Mouse (Mus musculus) liver, adult (tissue): ENCODE data around the gene Chrnb4.

ENCODE experiments used
- GATA4 ChIP-seq: IDR thresholded peaks from 2 replicates; pipeline ENCODE4 v1.6.1; 2014; ENCODE audit warnings: mild to moderate bottlenecking, low read length; ENCODE audit not compliant: insufficient replicate concordance

Gene Chrnb4

DNA sequence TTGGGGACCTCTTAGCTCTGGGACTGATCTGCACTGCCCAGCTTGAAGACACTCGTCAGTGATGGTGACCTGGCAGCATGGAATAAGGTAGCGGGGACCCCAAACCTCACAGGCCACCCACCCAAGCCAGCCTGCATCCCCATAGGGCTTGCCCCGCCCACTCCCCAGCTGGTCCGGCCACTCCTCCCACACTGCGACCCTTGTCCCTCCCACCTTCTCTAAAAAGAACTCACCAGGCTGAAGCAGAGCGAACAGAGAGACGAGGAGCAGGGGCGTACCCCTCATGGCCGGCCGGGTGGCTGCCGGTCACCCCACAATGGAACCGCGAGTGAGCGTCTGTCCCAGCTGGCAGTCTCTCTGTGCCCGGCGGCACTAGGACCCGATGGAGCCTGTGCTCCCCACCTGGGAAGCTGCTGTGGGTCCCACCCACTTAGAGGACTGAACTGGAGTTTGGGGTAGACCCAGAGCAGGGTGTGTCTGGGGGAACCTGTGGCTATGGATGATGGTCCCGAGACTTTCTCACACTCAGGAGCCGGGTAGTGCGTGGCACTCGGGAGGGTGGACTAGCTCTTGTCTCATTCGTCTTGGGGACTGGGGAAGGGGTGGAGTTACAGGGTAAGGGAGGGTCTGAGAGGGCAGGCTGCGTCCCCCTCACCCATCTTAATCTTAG, at the start of gene Chrnb4:
Gene Chrnb4, minus strand, starts transcription at position 569 of the 670 bp plus-strand sequence.
- no peak for TF ChIP-seq GATA4

DNA sequence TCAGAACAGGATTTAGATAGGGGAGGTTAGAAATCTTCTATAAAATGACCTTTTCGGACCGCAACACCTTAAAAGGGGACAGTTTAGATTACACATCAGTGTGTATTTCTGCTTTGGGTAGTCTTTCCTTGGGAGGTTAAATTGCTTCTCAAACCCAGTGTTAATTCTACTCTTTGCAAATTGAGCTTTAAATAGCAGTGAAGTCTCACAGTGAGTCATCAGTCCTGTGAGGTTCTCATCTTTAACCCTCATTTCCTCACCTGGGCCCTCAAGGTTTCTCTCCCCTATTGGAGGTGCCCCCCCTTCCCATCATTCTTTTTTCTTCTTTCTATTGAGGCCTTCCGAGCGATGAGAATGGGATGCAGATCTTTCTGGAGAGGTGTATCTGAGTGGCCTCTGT, 48.3 kb upstream of the Chrnb4 start:
- TF ChIP-seq GATA4, result no peak

DNA sequence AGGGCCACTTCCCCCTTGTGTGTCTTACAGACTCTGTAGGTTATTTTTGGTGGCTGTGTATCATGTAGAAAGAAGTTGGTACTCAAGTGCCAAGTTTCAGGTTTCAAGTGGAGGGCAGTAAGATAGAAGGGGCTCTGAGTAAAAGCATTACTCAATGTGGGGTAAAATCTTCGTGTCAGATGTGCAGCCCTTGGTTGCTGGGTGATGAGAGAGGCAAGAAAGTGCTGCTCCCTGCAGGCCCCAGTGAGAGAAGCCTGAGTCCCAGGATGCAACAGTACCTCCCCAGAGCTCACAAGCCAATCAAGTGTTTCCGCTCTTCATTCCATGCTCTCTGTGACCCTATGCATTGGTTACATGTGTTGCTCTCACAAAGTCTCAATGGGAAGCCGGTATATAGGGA, 47.5 kb upstream of the Chrnb4 start:
- no peak for TF ChIP-seq GATA4

DNA sequence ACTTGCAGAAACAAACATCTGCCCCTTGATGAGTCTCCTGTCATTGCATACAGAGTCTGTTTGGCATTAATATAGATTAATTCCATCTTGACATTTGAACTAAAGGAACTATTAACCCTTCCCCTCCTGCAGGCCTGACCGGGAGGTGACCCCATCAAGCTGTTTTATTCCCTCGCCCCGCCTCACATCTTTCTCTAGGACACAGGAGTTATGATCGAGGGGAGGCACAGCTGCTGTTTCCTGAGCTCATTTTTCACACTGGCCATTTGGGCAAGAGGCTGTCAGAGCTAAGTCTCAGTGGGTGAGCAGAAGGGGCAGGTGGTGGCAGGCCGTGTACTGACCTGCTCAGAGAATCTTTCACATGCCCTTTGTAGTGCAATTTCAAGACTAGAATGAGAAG, 41.6 kb upstream of the Chrnb4 start:
- TF ChIP-seq GATA4, result no peak

DNA sequence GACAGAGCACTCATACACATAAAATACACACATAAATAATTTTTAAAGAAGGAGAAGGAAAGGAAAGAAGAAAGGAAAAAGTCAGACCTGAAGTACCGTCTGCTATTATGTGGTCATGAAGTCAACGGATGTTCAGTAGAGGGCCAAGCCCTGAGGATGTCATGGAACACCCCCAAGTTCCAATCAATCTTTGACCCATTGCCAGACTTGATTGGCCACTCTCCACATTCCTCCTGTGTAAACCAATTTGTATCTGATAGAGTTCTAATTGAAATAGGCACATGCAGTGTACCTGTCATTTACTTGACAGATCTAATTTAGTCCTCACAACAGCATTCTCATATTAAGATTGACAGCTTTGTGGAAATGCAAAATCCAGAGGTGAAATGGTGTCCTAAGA, 40.6 kb upstream of the Chrnb4 start:
- TF ChIP-seq GATA4, result no peak

DNA sequence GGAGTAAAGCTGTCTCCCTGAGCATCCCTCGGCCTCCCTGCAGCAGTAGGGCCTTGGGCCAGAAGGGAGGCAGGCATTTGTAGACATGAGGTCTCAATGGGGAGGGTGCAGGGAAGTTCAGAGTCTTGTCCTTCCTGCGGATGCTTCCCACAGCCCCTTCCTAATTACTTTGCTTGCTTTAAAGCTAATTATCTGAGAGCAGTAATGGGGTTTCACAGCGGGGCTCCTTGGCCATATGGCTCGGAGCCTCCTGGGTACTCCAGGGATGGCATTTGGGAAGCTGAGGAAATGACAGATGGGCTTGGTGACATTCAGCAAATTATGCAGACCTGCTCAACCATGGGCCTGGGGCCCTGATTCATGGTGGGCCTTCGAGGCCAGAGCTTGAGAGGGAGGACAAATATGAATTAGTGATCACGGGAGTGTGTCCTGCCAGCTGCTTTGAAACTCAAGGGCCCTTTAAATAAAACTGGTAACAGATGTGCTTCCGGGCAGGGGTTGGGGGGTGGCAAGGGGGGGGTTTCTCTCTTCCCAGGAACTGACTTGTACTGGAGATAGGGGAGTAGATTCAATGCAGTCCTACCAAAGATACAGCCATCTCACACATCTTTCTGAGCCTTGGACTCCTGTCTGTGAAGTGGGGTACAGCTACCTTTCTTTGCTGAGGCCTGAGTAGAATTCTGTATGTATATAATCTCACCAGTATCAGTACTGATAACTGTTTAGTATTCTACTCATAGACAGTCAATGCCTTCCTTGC, 34.8 kb upstream of the Chrnb4 start:
- TF ChIP-seq GATA4, result no peak

DNA sequence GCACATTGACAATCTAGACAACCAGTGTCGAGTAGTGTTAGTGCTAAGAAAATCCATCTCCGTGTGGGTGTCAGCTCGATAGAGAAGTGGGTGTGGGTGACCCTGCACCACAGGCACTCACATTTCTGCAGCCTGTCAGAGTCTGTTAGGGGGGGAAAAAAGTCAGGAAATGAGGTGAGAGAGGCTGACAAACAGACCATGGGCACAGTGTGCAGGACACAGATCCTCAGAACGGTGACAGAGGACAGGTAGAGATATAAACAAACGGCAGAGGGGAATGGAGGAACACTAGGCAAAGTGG, 19.3 kb upstream of the Chrnb4 start:
- TF ChIP-seq GATA4, result no peak

DNA sequence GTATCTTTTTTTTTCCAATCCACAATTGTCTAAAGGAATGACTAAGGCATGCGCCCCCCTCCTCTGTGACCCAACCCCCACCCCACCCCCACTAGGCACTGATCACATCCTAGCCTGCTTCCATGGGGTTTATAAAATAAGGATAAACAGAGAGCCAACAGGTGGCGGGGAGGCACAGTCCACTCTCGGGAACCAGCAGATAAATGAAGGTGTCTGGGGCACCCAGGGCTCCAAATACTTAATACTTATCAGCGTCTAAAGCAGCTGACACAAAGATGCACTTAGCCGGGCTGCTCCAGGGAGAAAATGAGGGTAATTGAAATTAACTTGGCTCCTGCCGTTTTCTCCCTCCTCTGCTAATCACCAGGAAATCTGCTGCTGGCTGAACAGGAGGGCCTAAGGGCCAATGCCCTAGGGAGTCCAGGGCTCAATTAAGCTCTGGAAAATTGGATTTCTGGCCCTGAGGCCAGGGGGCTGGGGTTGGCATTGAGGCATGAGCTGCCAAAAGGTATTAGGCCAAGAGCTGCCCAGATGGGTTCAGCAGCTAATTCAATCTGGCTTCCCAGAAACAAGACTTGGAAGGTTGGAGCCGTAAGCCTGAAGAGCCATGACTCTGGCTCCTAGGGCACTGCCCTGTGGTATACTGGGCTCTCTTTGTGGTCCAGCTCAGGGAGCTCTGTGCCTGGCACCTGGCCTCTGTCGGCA, 18.8 kb upstream of the Chrnb4 start:
- no peak for TF ChIP-seq GATA4

DNA sequence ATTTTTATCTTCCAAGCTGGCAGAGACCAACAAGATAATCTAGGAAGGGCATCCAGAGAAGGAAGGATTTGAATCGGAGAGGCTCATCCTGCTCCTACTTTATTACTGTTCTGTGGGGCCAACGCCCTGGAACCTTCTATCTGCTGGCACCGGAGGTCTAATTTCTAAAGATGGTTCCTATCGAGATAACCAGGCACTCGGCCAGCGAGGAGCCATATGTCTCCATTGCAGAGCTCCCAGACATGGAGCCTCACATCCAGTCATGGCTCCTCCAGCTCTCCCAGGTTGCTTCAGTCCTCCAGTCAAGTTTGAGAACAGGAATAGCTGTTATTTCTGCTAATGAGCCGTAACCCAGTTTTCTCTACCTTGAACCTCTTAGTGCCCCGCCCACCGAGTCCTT, 16.7 kb upstream of the Chrnb4 start:
- TF ChIP-seq GATA4, result no peak

DNA sequence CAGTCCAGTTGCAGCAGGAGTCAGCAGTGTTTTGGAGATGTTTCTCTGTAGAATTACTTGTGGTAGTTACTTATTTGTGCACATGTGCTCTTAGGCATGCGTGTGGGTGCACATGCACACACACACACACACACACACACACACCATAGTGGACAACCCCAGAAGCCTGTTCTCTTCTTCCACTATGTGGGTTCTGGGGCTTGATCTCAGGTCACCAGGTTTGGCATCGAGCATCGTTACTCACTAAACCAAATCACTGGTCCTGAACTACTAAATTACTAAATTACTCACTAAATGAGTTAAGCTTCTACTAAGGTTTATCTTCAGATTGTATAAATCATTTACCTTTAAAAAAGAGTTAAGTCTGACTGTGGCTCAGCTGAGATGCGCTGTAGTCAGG, 9.5 kb upstream of the Chrnb4 start:
- TF ChIP-seq GATA4, result no peak

DNA sequence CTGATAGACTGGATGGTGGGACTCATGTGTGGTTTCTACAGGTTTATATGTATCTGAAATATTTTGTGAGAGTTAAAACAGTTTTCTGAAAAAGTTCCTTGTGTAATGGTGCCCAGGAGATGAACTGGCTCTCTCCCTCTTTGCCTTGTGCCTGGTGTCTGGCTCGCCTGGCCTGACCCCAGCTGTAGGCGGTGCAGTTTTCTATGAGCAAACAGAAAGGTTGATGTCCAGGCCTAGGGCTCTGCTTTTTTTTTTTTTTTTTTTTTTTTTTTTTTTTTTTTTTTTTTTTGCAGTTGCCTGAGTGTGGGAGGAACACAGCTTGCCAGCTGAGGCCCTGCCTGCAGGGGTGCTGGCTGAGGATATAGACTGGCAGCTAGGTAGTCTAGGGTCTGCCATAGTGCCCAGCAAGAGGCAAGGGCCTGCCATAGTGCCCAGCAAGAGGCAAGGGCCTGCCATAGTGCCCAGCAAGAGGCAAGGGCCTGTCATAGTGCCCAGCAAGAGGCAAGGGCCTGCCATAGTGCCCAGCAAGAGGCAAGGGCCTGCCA, 6.9 kb upstream of the Chrnb4 start:
- no peak for TF ChIP-seq GATA4

DNA sequence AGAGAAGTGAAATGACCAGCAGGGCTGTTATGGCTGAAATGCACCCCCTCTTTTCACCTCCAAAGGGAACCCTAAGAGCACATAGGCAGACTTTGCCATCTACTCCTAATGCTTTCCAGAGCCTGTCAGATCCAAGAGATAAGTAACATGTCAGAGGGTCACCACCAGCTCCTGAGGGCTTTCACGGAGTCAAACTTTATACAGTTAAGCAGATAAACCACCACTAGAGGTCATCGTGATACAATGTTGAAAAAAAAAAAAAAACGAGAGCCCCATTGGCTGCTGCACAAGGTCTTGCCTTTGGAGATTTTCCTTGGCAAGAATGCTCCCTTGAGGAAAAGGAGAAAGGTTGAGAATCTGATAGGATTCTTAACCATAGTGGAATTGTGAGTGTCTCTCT, 1.8 kb downstream of the Chrnb4 start:
- no peak for TF ChIP-seq GATA4

DNA sequence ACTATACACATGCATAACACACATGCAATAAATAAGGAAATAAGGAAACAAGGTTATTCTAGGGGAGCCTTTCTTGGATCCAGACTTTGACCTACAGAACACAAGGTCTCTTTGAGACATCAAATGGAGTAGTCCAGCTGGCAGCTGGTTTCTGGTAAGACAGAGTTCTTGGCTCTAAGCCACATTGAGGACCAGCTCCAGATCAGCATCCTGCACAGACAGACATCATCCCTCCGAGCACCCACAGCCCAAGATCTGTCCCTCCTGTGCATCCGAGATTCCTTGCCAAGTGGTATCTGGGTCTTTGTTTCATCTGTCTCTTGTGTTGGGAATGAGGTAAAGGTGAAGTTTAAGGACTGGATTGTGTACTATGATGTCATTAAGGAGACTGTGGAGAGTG, 3.6 kb downstream of the Chrnb4 start:
- TF ChIP-seq GATA4, result no peak

DNA sequence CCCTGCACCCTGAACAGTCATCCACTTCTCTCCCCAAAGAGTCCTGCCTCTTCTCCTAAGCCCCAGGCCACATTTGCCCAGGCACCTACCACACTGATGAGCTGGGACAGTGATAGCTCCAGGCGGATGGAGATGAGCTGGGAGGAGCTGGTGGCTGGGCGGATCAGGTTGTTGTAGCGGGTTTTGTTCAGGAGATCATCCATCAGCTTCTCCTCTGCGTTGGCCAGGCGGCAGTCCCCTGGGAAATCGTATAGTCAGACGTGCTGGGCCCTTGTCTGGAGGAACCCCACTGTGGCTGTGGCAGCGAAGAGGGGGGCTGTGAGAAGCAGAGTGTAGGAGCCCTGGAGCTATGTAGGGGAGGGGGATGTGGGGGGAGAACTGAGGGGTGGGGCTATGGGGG, 4.9 kb downstream of the Chrnb4 start:
- TF ChIP-seq GATA4, result no peak

DNA sequence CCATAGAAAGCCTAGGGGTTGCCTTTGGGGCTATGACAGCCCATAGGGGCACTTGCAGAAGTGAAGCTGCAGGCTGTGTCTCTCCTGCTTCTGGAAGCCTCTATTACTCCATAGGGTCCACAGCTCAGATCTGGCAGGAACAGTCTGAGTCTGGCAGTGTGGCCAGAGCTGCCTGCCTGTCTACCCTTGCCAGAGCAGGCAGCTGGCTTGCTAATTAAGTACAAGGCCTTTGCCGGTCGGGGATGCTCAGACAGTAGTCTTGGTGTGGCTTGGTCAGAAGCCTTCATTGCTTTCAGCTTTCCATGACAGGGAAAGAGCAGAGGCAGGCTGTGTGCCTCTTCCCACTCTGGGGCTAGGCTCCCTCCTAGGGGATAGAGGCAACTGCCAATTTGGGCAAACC, 7.2 kb downstream of the Chrnb4 start:
- TF ChIP-seq GATA4, result no peak

DNA sequence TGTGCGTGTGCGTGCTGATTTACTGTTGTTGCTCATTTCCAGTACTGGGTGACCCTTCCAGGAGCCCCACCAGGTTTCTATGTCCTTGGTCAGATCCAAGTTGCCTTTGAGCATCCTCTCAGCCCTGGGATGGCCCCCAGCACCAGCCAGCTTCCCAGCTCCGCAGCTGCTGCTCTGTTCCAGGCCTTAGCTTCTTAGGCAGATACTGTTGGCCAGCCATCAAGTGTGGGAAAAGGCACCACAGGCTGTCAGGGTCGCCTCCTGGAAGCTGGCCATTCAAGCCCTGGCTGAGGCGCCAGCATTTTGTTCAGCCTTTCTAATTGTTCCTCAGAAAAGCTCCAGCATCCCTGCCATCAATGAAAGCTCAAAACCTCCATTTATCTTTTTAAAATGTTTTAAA, 8.6 kb downstream of the Chrnb4 start:
- TF ChIP-seq GATA4, result no peak
